Mouse (Mus musculus): ENCODE results near the gene Taf4.
A peak's percentile ranks its signal among the peaks of the same experiment; 100 is the strongest.

Taf4 gene

GRCm38 (mm10) chr2:179937091-179937490, 39.4 kb downstream of the Taf4 start:
- DNase-seq (ENCODE audit: low spot score): no peak

GRCm38 (mm10) chr2:179934165-179934564, 42.3 kb downstream of the Taf4 start:
- DNase-seq (ENCODE audit: low spot score): no peak

- DNase-seq (ENCODE audit: low spot score): no peak
Measured at GRCm38 (mm10) chr2:179931741-179932140, 44.7 kb downstream of the Taf4 start.

- DNase-seq (ENCODE audit: low spot score): no peak
Measured at GRCm38 (mm10) chr2:179929166-179929565, 47.3 kb downstream of the Taf4 start.

- DNase-seq (ENCODE audit: low spot score): no peak
Measured at GRCm38 (mm10) chr2:179924038-179924437, 52.4 kb downstream of the Taf4 start.

- no peak for DNase-seq (ENCODE audit: low spot score)
Measured at GRCm38 (mm10) chr2:179921021-179921653, 55.3 kb downstream of the Taf4 start.

GRCm38 (mm10) chr2:179920042-179920441, 56.4 kb downstream of the Taf4 start:
- DNase-seq (ENCODE audit: low spot score): no peak

- peak; percentile 83 for DNase-seq (ENCODE audit: low spot score)
Measured at GRCm38 (mm10) chr2:179916877-179917673, 59.4 kb downstream of the Taf4 start.

- DNase-seq (ENCODE audit: low spot score): no peak
Measured at GRCm38 (mm10) chr2:179914246-179914645, 62.2 kb downstream of the Taf4 start.

GRCm38 (mm10) chr2:179913349-179913748, 63.1 kb downstream of the Taf4 start:
- no peak for DNase-seq (ENCODE audit: low spot score)

GRCm38 (mm10) chr2:179912911-179913310, 63.5 kb downstream of the Taf4 start:
- no peak for DNase-seq (ENCODE audit: low spot score)

GRCm38 (mm10) chr2:179896949-179897348, 79.5 kb downstream of the Taf4 start:
- DNase-seq (ENCODE audit: low spot score): no peak

GRCm38 (mm10) chr2:179891048-179891447, 85.4 kb downstream of the Taf4 start:
- DNase-seq (ENCODE audit: low spot score): no peak

- no peak for DNase-seq (ENCODE audit: low spot score)
Measured at GRCm38 (mm10) chr2:179884561-179884960, 91.9 kb downstream of the Taf4 start.

- peak; percentile 73 for DNase-seq (ENCODE audit: low spot score)
Measured at GRCm38 (mm10) chr2:179877551-179878215, 98.8 kb downstream of the Taf4 start.

- DNase-seq (ENCODE audit: low spot score): peak; percentile 82
Measured at GRCm38 (mm10) chr2:179875147-179875546, 101.3 kb downstream of the Taf4 start.

- peak; percentile 49 for DNase-seq (ENCODE audit: low spot score)
Measured at GRCm38 (mm10) chr2:179873315-179873714, 103.1 kb downstream of the Taf4 start.

- peak; percentile 56 for DNase-seq (ENCODE audit: low spot score)
Measured at GRCm38 (mm10) chr2:179872724-179873123, 103.7 kb downstream of the Taf4 start.

GRCm38 (mm10) chr2:179869871-179870270, 106.6 kb downstream of the Taf4 start:
- no peak for DNase-seq (ENCODE audit: low spot score)

GRCm38 (mm10) chr2:179867669-179868068, 108.8 kb downstream of the Taf4 start:
- DNase-seq (ENCODE audit: low spot score): no peak

- no peak for DNase-seq (ENCODE audit: low spot score)
Measured at GRCm38 (mm10) chr2:179865097-179865496, 111.3 kb downstream of the Taf4 start.

GRCm38 (mm10) chr2:179863266-179863665, 113.2 kb downstream of the Taf4 start:
- no peak for DNase-seq (ENCODE audit: low spot score)

GRCm38 (mm10) chr2:179862676-179863075, 113.8 kb downstream of the Taf4 start:
- no peak for DNase-seq (ENCODE audit: low spot score)
